Mouse (Mus musculus) gastrocnemius, adult 18-20 months (tissue): Measurements from ENCODE around the gene Lrrk2. TPM values are rescaled to one million over a fixed set of nuclear protein-coding genes. Genes with fewer than 3 reads are reported as not detected.
"Not testable (repeated sequence)": the region's sequence is repeated elsewhere in the genome, so short reads cannot be mapped to it uniquely, and the experiment has no call there.

Experiments
- DNase-seq: peaks from one replicate; pipeline ENCODE4 v3.0.0; 2021; ENCODE audit warnings: low spot score
- total RNA-seq, 2 experiments: library from RNA; stranded (reverse); gene quantifications; 2 replicates each; pipeline ENCODE4 v1.2.3; 2021

The Lrrk2 gene
- total RNA-seq, 2 experiments from 2014 or later, result 5.4 TPM

DNA sequence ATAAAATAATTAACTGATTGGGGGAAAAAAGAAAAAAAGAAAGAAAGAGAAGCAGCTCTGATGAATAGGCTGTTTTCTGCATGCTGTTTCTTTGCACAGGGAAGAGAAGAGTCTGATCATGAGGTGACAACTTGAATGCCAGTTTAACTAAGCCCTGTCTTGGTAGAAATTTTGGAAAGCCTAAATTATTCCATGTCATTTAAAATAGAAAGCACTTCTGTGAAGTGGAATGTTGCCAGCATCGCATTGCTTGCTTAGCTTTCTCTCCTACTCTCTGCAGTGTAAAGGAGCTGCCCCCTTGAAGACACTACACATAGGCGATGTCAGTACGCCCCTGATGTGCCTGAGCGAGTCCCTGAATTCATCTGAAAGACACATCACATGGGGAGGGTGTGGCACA, 133.5 kb downstream of the Lrrk2 start:
- DNase-seq, result no peak

DNA sequence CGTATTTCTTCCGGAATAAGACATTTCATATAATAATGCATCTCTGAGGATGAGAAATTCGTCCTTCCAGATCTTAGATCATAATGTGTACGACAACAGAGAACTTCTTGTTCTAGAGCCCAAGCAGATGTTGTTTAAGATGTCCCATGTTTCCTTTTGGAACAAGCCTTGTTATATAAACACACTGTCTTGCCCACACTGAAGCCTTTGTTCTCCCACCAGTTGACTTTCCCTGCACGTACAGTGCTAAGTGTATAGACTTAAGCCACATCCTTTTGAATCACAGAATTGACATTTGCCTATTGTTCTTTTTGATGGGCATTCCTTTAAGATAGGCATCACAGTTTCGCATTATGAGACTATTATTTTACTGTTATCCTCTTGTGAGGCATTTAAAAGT, 162.3 kb downstream of the Lrrk2 start:
- DNase-seq, result no peak

DNA sequence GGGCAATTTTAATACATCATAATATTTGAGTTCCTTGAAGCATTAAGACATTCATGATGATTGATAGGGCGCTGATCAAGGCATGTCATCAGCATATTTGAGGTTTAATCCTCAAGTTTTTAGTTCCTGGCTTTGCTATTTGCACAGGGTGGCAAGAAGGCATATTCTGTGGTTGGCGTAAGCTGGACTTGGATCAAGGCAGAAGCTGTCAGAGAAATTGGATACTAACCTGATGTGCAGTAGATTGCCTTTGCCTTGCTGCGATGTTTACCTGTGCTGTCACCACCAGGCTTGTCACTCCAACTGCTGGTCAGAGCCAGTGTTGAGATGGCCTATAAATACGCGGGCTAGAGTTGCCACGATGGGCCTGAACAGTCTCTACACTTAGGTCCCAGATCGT, 165.0 kb downstream of the Lrrk2 start, which contains the start of gene Smgc:
TSS of gene Smgc (plus strand) at position 301 of the 400 bp plus-strand sequence.
- no peak for DNase-seq

DNA sequence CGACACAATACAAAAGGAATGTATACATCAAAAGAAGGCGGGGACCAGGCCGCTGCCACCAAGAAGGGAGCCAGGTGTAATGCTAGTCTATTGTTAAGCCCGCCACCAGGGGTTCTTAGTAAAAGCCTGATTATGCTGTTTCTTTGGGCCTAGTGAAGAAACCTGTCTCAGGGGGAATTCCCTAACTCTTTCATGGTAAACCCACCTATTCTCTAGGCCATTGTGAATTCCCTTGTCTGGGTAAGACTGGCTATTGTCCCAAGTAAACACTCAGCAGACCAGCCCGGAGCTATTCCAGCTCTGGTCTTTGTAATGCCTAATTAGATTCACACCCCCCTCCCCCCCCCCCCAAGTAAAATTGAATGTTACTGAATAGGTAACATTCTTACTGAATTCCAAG, 191.2 kb downstream of the Lrrk2 start:
- not testable (repeated sequence) for DNase-seq

Other genes starting within 250 kb of the Lrrk2 start
- gene Slc2a13, start 99.9 kb upstream of the Lrrk2 start, total RNA-seq, result under 1 TPM; 0.68 to 0.90 TPM
- gene Smgc, start 165.1 kb downstream of the Lrrk2 start, total RNA-seq, result not detected